Mouse (Mus musculus): ENCODE results near the gene BC004004. TPM values are rescaled to one million over a fixed set of nuclear protein-coding genes. Genes with fewer than 3 reads are reported as not detected.
A peak's percentile ranks its signal among the peaks of the same experiment; 100 is the strongest.

BC004004 gene
- polyA plus RNA-seq, 1 experiment from 2014 or later, result 62.8 TPM

GRCm38 (mm10) chr17:29282216-29282952 is 13.8 kb downstream of the BC004004 start:
- Histone ChIP-seq H3K4me3 (no peak overlapping the region), H3K9me3 (replicated peaks) (peaks cover 11% of the 10 kb centered on the region; the same call in 1 of the 2 replicates), H3K27me3 (ENCODE audit: low read depth, poor library complexity, severe bottlenecking) (no peaks in the 10 kb centered on the region), H3K36me3 (peaks cover 61% of the 10 kb centered on the region), H3K4me1 (peaks cover 10% of the 10 kb centered on the region), H3K27ac (replicated peaks) (0 out of 2 replicates have a peak overlapping the region, but pooled peaks have one; percentile 3)
- 70% methylated on average over 21 of the region's 21 CpGs for WGBS
- DNase-seq (ENCODE audit: low spot score), result no peak

GRCm38 (mm10) chr17:29291793-29292192 is 23.2 kb downstream of the BC004004 start:
- H3K4me1 ChIP-seq, result peaks cover 3% of the 10 kb centered on the region; the same call in 1 of the 2 replicates
- no peak overlapping the region for H3K4me3 ChIP-seq
- H3K9me3 ChIP-seq (replicated peaks), result no peaks in the 10 kb centered on the region
- 88% methylated on average over 7 of the region's 7 CpGs for WGBS
- H3K27me3 ChIP-seq (ENCODE audit: low read depth, poor library complexity, severe bottlenecking), result no peaks in the 10 kb centered on the region
- no peak for DNase-seq (ENCODE audit: low spot score)
- H3K36me3 ChIP-seq, result peaks cover 38% of the 10 kb centered on the region
- no peak overlapping the region for H3K27ac ChIP-seq (replicated peaks)

- WGBS, result 92% methylated on average over 3 of the region's 3 CpGs
- H3K36me3 ChIP-seq, result peaks cover 47% of the 10 kb centered on the region
These were observed 24.4 kb downstream of the BC004004 start for GRCm38 (mm10) chr17:29292996-29293395.

GRCm38 (mm10) chr17:29293807-29294605 is 25.4 kb downstream of the BC004004 start:
- H3K4me1 ChIP-seq, result peaks cover 3% of the 10 kb centered on the region; the same call in 1 of the 2 replicates
- WGBS, result 83% methylated on average over 9 of the region's 9 CpGs
- 0 out of 2 replicates have a peak overlapping the region, but pooled peaks have one; percentile 6 for H3K27ac ChIP-seq (replicated peaks)
- no peak for DNase-seq (ENCODE audit: low spot score)
- no peaks in the 10 kb centered on the region for H3K9me3 ChIP-seq (replicated peaks)
- H3K4me3 ChIP-seq, result no peak overlapping the region
- H3K36me3 ChIP-seq, result peaks cover 56% of the 10 kb centered on the region
- no peaks in the 10 kb centered on the region for H3K27me3 ChIP-seq (ENCODE audit: low read depth, poor library complexity, severe bottlenecking)

More at GRCm38 (mm10) chr17:29292996-29293395, 24.4 kb downstream of the BC004004 start:
- no peak overlapping the region for H3K4me3 ChIP-seq
- no peak for DNase-seq (ENCODE audit: low spot score)
- H3K27ac ChIP-seq (replicated peaks), result no peak overlapping the region
- H3K27me3 ChIP-seq (ENCODE audit: low read depth, poor library complexity, severe bottlenecking), result no peaks in the 10 kb centered on the region
- no peaks in the 10 kb centered on the region for H3K9me3 ChIP-seq (replicated peaks)
- H3K4me1 ChIP-seq, result peaks cover 3% of the 10 kb centered on the region; the same call in 1 of the 2 replicates

GRCm38 (mm10) chr17:29295835-29296234 is 27.2 kb downstream of the BC004004 start:
- H3K4me1 ChIP-seq, result peaks cover 3% of the 10 kb centered on the region; the same call in 1 of the 2 replicates
- H3K27ac ChIP-seq (replicated peaks), result no peak overlapping the region
- WGBS, result 75% methylated on average over 5 of the region's 5 CpGs
- no peak for DNase-seq (ENCODE audit: low spot score)
- H3K27me3 ChIP-seq (ENCODE audit: low read depth, poor library complexity, severe bottlenecking), result no peaks in the 10 kb centered on the region
- no peak overlapping the region for H3K4me3 ChIP-seq
- peaks cover 71% of the 10 kb centered on the region for H3K36me3 ChIP-seq
- no peaks in the 10 kb centered on the region; the same call in 1 of the 2 replicates for H3K9me3 ChIP-seq (replicated peaks)

GRCm38 (mm10) chr17:29297321-29297720 is 28.7 kb downstream of the BC004004 start:
- Histone ChIP-seq H3K27ac (replicated peaks) (no peak overlapping the region), H3K4me3 (no peak overlapping the region), H3K27me3 (ENCODE audit: low read depth, poor library complexity, severe bottlenecking) (no peaks in the 10 kb centered on the region), H3K9me3 (replicated peaks) (no peaks in the 10 kb centered on the region; the same call in 1 of the 2 replicates), H3K36me3 (peaks cover 81% of the 10 kb centered on the region), H3K4me1 (peaks cover 3% of the 10 kb centered on the region; the same call in 1 of the 2 replicates)
- WGBS, result 88% methylated on average over 10 of the region's 10 CpGs
- no peak for DNase-seq (ENCODE audit: low spot score)

- peaks cover 85% of the 10 kb centered on the region for H3K36me3 ChIP-seq
- H3K9me3 ChIP-seq (replicated peaks), result no peaks in the 10 kb centered on the region; the same call in 1 of the 2 replicates
- peaks cover 3% of the 10 kb centered on the region; the same call in 1 of the 2 replicates for H3K4me1 ChIP-seq
- no peak overlapping the region for H3K4me3 ChIP-seq
- H3K27ac ChIP-seq (replicated peaks), result no peak overlapping the region
- WGBS, result 88% methylated on average over 6 of the region's 6 CpGs
- DNase-seq (ENCODE audit: low spot score), result no peak
- H3K27me3 ChIP-seq (ENCODE audit: low read depth, poor library complexity, severe bottlenecking), result no peaks in the 10 kb centered on the region
These were observed 29.2 kb downstream of the BC004004 start for GRCm38 (mm10) chr17:29297813-29298212.

- 99% methylated on average over 4 of the region's 4 CpGs for WGBS
- no peak overlapping the region for H3K4me3 ChIP-seq
- no peaks in the 10 kb centered on the region; the same call in 1 of the 2 replicates for H3K9me3 ChIP-seq (replicated peaks)
- no peaks in the 10 kb centered on the region for H3K27me3 ChIP-seq (ENCODE audit: low read depth, poor library complexity, severe bottlenecking)
- H3K4me1 ChIP-seq, result peaks cover 18% of the 10 kb centered on the region
- no peak for DNase-seq (ENCODE audit: low spot score)
- H3K27ac ChIP-seq (replicated peaks), result no peak overlapping the region
- peaks cover 85% of the 10 kb centered on the region for H3K36me3 ChIP-seq
These were observed 30.7 kb downstream of the BC004004 start for GRCm38 (mm10) chr17:29299282-29299681.

GRCm38 (mm10) chr17:29300926-29301325 is 32.3 kb downstream of the BC004004 start:
- no peak for DNase-seq (ENCODE audit: low spot score)
- no peaks in the 10 kb centered on the region for H3K27me3 ChIP-seq (ENCODE audit: low read depth, poor library complexity, severe bottlenecking)
- 91% methylated on average over 7 of the region's 7 CpGs for WGBS
- H3K36me3 ChIP-seq, result peaks cover 69% of the 10 kb centered on the region
- H3K9me3 ChIP-seq (replicated peaks), result no peaks in the 10 kb centered on the region; the same call in 1 of the 2 replicates
- peaks cover 30% of the 10 kb centered on the region for H3K4me1 ChIP-seq
- H3K27ac ChIP-seq (replicated peaks), result no peak overlapping the region
- no peak overlapping the region for H3K4me3 ChIP-seq

- DNase-seq (ENCODE audit: low spot score), result no peak
- Histone ChIP-seq H3K9me3 (replicated peaks) (no peaks in the 10 kb centered on the region; the same call in 1 of the 2 replicates), H3K4me3 (no peak overlapping the region), H3K27ac (replicated peaks) (no peak overlapping the region), H3K4me1 (peaks cover 34% of the 10 kb centered on the region), H3K36me3 (peaks cover 64% of the 10 kb centered on the region), H3K27me3 (ENCODE audit: low read depth, poor library complexity, severe bottlenecking) (no peaks in the 10 kb centered on the region)
- WGBS, result 95% methylated on average over 6 of the region's 6 CpGs
These were observed 32.8 kb downstream of the BC004004 start for GRCm38 (mm10) chr17:29301421-29301820.

- H3K27me3 ChIP-seq (ENCODE audit: low read depth, poor library complexity, severe bottlenecking), result no peaks in the 10 kb centered on the region
- no peaks in the 10 kb centered on the region; the same call in 1 of the 2 replicates for H3K9me3 ChIP-seq (replicated peaks)
- H3K4me3 ChIP-seq, result no peak overlapping the region
- H3K36me3 ChIP-seq, result peaks cover 57% of the 10 kb centered on the region
- no peak for DNase-seq (ENCODE audit: low spot score)
- WGBS, result 74% methylated on average over 5 of the region's 5 CpGs
- H3K4me1 ChIP-seq, result peaks cover 34% of the 10 kb centered on the region
- no peak overlapping the region for H3K27ac ChIP-seq (replicated peaks)
These were observed 33.6 kb downstream of the BC004004 start for GRCm38 (mm10) chr17:29302149-29302548.

GRCm38 (mm10) chr17:29303087-29303486 is 34.5 kb downstream of the BC004004 start:
- Histone ChIP-seq H3K27ac (replicated peaks) (peak overlapping the region; percentile 68), H3K9me3 (replicated peaks) (no peaks in the 10 kb centered on the region; the same call in 1 of the 2 replicates), H3K4me1 (peaks cover 34% of the 10 kb centered on the region), H3K27me3 (ENCODE audit: low read depth, poor library complexity, severe bottlenecking) (no peaks in the 10 kb centered on the region), H3K36me3 (peaks cover 49% of the 10 kb centered on the region), H3K4me3 (no peak overlapping the region)
- 62% methylated on average over 3 of the region's 3 CpGs for WGBS
- no peak for DNase-seq (ENCODE audit: low spot score)

Measured in midbrain, embryonic 10.5 days (tissue).